Comparison of ENCODE assay signal across 1 mouse cellular context in genomic region chr15:83172492-83173429, GRCm38 (mm10).
TF ChIP-seq lines count a peak whose summit lies in the region.

Gene Cyb5r3 (minus strand): TSS chr15:83172592.

TF ChIP-seq in MEL, 35 proteins besides CTCF, POLR2A, EP300 and RAD21 (continued from another document):
- TF ChIP-seq MYB (IDR thresholded peaks at IDR 0.05; ENCODE audit: low read depth, low read length), result no peak
TF ChIP-seq in MEL: peak in this region for 4.
